Mouse (Mus musculus) kidney, adult 11 months (tissue): Measurements from ENCODE around the gene Dnase1l3.
A peak's percentile ranks its signal among the peaks of the same experiment; 100 is the strongest.

Experiments used
- DNase-seq: peaks from one replicate; pipeline ENCODE4 v3.0.0; 2022

The Dnase1l3 gene

DNA sequence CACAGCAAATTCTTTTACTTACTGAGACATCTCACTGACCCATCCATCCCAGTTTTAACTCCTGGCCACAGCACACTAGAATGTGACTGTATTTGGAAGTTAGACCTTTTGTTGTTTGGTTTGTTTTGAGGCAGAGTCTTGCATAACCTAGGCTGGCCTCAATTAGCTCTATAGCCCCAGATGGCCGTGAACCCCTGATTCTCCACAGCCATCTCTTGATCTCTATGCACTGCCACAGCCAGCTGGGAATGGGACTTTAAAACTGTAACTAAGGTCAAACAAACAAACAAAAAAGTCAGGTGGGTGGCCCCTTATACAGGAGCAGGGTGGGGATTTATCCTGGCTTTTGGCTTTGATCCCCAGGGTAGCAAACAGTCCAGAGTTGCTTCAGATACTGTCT, 19.7 kb downstream of the Dnase1l3 start:
- no peak for DNase-seq

DNA sequence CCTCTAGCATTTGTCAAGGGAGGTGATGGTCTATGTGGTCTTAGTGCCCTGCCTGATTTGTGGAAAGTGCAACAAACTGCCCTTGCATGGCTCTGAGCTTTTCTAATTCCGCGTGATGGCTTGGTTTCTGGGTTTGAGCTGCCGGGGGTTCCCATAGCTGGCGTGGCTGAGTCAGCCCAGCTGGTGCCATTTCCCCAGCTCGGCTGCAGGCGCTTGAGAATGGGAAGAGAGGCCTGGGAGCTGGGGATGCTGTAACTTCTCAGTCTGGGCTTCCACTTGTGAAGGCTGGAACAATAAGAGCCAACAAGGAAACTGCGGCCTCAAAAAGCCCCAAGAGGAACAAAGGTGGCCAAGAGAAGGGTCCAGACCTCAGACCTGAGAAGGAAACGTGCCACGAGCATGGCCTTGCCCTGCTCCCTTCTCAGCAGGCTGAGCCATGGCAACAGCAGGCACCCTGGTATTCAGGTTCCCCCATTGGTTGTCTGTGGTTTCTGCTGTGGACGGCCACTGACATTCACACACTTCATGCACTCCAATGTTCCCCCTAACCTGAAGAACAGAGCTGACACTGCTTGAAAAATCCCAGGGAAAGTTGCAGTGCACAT, 22.4 kb downstream of the Dnase1l3 start:
- no peak for DNase-seq

DNA sequence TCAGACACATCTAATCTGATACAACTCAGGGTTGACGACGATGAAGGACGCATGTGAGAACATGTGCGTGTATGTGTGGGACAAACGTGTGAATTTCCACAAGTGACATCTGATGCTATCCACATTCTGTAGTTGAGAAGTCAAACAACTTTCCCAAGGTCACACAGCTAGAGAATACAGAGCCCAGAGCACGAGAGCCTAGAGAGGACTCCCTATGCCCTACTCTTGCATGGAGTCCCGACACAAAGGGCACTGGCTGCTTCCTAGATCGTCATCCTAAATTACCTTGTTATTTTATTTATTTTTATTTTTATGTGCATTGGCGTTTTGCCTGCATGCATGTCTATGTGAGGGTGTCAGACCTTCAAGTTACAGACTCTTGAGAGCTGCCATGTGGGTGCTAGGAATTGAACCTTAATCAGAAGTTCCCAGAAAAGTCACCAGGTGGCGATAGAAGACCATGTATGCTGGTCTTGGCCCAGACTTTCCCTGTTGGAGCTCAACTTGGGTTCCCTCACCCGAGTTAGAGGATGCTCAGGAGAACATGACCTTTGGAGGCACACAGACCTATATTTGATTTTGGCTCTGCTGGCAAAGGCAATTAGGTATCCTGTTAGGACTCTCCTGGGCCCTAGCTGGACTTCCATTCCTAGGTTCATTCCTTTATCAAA, 30.0 kb downstream of the Dnase1l3 start:
- peak; percentile 44 for DNase-seq

DNA sequence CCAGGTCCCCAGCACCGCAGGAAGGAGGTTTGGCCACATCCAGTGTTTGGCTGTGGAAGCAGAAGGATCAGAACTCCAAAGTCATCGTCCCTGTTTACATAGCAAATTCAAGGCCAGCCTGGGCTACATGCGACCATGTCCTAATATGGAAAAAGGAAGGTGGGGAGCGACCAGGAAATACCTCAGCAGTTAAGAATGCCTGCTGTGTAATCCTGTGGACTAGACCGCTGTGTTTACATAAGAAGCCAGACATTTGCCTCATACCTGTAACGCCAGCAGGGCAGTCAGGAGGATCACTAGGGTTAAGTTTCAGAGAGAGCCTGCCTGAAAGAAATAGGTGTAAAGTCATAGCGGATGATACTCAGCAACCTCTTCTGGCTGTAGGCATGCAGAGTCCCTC, 31.2 kb downstream of the Dnase1l3 start:
- DNase-seq, result no peak

DNA sequence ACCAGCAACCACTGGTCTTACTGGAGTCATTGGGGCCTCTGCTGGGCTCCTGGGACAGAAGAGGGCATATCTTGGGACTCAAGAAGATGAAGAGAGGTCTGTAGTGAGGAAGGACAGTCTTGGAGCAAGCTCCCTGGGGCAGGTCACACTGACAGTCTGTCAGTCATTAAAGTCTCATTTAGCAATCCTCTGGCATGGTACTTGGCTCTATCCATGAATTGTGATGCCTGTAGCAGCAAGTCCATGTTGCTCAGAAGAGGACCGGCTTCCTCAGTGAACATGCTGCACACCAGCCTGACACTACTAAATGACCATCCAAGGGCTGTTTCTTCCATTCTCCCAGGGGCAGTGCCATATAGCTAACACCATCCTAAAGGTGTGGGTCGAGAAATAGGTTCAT, 31.7 kb downstream of the Dnase1l3 start:
- DNase-seq, result no peak

DNA sequence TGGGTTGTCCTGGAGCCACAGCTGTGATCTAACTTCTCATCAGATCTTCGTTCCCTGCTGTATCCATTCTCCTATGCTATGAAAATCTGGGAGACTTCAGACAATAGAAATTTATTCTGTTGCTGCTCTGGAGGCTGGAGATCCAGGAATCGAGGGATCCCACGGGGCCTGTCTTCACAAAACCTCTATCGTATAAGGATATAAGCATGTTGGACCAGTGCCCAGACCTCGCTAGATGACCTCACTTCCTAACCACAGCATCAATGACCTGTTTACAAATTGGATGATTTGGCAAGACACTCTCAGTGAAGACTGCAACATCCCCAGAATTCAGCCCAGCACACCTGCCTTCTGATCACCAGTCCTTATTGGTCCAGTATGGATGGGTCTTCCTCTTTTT, 32.7 kb downstream of the Dnase1l3 start:
- no peak for DNase-seq

DNA sequence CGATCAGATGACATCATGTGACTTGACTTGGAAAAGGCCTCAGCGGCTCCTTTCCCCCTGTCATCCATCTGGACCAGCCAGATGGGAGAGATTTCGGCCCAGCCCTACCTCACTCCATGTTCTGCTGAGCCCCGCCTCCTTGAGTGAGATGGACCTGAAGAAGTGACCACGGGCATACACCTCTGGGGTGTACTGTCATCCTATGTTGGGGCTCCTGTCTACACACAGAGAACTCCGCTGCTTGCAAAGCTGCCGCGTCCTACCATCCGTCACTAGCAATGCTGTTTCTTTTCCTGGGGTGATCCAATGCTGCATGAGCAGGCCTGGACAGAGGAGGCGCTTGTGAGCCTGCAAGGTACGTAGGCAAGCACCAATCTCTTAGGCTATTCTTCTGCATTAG, 33.8 kb downstream of the Dnase1l3 start:
- DNase-seq, result no peak

DNA sequence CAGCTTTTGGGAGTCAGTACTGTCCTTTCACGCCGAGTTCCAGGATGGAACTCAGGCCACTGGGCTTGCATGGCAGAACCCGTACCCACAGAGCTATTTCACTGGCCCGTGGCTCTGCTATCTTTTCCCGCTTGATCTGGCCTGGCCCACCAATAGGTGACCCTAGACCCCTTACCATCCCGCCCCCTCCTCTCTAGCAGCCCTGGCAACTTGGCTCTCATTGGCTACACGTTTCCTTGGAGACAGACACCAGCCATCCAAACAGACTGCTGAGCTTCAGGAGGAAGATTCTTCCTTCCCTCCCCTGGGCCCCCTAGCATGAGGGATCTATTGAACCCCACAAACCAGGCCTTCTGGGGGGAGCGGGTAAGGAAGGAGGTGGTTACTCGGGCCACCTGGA, 37.3 kb downstream of the Dnase1l3 start, which contains the start of gene Gm45521:
TSS of gene Gm45521 (plus strand) at position 240 of the 400 bp plus-strand sequence.
- no peak for DNase-seq

DNA sequence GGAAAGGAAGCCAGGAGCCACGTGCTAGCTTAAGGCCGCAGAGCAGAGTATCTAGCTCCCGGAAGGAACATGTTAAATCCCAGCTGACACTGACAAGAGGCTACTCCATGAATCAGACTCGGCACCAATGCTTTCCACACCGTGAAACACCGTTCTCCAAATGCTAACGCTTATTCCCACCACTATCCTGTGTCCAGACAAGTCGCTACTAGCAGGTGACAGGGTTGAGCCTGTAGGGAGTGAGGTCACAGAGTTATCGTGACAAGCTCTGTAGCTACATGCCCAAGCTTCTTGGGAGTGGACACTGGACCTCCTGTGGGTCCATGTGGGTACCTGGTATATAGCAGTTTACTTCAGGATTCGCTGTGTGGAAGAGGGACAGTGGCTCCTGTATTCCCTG, 37.9 kb downstream of the Dnase1l3 start:
- DNase-seq, result no peak

DNA sequence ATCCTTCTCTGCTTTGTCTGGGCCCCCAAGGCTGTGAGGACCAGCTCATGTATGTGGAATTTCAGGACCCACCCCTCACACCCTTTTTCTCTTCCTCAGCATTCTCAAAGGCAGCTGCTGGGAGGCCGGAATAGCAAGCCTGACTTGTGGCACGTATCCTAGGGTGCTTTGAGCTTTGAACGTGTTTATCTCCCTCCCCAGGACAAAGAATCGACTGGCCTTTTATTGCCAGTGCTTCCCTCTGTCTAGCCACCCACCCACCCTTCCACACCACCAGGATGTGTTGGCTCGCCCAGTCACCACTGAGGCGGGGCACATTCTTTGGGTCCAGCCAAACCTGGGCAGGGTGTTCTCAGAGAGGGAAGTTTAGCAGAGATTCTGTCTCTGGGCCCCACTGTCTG, 40.3 kb downstream of the Dnase1l3 start:
- DNase-seq, result no peak

DNA sequence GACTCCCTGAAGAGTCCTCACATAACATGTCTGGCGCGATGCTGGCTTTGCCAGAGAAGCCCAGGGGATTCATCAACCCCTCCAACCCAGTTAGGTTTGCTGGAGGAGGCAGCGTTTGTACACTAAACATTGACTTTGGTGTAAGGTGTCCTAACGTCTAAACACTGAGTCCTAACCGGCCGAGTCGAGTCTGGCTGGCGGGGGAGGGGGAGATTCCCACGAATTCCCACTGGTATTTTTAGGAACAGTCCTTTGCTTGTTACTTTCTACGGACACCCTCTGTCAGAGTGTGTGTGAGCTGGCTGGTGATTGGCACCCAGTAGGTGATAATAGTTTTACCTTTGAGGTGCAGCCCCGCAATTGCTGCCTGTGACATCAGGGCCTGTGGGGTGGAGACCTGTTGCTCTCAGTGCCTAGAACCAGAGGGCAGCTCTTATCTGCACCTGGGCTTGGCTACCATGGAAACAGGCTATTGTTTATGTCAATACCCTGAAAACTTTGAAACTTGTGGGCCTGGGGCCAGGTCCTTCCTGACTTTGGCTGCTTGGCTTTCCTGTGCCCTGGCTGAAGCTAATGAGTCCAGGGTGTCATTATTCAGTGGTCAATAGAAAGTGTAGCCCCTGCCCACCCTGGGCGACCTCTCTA, 41.6 kb downstream of the Dnase1l3 start:
- peak; percentile 55 for DNase-seq

DNA sequence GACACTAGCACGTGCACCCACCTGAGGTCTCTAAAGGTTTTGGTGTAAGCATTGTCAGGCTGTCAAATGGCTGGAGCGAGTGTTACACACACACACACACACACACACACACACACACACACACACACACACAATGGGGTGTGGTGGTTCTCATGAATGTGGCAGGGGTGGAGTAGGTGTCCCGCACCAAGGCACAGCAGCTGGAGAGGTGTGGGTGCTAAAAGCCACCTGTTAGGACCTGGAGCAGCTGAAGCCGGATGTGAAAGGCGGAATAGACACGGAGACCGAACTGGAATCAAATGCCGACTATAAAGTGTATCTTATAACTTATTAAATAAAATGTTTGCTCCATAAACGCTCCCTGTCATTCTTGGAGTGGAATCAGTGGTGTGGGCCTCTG, 43.1 kb downstream of the Dnase1l3 start:
- DNase-seq, result no peak

DNA sequence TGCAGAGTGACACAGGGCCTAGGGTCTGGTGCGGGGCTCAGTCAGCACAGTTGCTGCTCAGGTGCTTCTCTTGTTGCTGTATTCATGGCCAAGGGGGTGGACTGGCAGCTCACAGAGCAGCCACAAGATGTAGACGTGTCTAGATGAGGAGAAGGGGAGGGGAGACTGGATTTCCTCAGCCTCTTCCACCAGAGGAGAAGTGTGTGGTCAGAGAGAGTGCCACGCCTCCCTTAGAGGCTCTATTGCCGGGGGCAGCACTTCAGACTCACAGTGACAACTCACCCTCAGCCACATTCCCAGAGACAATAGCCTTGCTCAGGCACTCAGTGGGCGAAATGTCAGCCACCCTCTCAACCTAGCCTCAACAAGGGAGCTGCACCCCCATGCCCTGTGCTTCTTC, 49.1 kb downstream of the Dnase1l3 start:
- DNase-seq, result no peak

DNA sequence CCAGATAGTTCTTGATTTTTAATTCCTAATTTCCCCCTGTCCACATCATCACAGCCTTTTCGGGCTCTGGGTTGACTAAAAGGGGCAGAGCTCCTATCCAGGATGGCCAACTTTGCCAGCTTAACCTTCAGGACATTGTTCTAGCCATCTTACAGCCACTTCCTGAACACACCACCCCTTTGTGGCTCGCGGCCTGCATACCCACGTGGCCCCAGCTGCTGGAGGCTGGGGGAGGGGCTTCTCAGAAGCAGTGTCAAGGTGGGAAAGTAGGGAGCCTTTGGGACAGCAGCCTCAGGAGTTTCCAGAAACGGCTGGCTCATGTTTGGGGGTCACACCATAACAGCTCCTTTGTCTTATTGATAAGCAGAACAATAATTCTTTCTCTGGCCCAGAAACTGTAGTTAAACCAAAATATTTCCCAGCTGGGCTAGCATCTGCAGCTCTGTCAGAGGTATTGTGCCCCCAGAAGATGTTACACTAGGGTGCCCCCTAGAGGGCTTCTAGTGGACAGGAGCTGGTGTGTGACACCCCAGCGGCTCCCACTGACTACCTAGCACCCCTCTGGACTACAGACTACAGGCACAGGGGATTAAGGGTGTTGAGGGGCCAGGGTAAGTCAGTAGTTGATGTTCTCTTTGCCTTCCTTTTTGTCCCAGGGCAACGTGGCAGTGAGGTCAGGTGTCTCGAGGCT, 49.9 kb downstream of the Dnase1l3 start:
- DNase-seq, result no peak

DNA sequence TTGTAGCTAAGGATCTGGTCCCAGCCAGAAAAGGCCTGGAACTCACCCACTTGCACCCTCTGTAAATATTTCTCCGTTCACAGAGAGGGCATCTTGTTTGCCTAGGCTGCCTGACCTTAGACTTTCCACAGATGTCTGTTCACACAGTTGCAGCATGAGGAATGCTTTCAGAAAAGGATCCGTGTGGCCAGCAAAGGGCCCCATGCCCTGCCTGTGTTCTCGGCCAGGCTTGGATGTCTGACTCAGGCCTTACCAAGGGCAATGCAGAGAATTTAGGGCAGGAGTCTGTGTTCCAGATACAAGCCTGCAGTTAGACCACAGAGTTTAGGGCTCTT, 50.6 kb downstream of the Dnase1l3 start:
- no peak for DNase-seq

DNA sequence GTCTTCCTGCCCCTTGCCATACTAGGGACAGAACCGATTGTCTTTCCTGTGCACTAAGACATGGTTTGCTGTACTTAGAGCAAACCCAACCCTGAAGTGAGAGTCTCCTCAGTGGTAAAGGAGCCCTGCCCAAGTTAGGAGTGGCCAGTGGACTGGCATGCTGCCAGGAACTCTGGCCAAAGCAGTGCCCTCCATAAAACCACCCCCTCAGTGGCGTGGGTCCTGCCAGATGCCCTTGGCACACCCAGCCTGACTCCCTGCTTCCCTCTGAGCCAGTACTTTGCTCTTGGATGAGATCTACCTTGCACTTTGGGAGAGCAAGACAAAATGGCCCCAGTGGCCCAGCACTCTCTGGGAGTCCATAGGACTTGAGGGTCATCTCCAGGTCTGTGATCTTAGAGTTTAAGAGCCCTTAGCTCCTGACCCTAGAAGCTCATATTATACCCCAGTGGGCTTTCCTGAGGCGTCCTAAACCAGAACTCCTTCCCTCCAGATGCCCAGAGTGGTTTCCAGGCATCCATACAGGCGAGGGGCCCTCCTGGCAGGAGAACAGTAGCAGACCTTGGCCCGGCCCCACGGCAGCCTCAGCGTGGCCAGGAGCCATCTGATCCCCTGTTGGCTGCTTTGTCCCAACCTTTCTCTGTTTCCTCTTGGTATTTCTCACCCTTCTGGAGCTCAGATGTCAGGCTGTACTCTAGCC, 51.1 kb downstream of the Dnase1l3 start:
- DNase-seq, result peak; percentile 89

DNA sequence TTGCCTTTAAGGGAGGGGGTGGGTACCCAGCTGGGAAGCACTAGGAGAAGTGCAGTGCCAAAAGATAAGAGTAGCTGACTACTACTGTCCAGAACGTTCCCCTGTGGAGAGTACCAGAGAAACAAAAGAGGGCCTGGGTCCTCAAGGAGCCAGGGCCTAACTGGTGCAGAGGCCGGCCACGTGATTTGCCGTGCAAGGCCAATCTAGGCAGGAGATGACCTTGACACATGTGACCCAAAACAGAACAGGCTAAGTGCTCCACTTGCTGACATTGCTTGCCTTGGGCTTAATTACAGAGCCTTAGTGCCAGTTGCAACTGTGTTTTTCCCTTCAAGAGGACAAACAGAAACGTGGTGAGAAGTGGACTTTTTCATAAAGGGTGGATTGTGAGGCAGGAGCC, 53.0 kb downstream of the Dnase1l3 start:
- DNase-seq, result peak; percentile 37

DNA sequence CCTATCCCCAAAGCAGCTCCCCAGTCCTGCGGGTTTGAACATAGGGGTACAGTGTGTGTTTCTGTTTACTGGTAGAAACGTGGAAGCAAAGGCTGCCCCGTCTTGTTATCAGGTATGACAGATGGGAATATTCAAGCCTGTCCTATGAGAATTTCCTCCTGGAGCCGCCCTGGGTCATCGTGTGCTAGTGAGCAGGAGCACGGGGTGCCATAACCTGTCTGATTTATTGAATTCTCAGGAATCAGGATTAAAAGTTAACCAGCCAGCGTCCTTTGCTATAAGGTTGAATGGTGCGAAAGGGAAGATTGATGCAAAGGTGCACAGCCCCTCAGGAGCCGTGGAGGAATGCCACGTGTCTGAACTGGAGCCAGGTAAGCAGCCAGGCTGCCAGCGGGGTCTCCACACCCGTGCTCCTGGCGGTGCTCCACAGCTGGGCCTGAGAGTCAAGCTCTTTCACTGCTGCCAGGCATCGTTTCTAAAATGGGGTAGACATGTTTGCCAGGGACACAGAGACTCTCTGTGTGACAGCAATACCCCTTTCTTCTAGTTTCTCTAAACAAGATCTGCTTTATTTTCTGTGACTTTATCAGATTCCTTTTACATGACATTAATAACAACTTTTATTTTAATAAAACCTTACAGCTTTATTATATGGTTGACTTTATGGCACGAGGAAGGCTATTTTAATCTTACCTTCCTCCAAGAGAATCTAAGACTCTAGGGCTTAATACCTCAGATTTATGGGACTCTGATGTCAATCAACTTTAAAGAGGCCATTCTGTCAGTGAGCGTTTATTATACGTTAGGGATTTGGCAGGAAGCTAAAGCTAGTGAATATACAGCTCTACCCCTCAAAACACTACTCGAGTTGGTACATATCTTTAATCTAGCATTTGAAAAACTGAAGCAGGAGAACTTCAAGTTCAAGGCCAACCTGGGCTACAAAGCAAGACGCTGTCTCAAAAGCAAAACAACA, 55.3 kb downstream of the Dnase1l3 start:
- peak; percentile 41 for DNase-seq

DNA sequence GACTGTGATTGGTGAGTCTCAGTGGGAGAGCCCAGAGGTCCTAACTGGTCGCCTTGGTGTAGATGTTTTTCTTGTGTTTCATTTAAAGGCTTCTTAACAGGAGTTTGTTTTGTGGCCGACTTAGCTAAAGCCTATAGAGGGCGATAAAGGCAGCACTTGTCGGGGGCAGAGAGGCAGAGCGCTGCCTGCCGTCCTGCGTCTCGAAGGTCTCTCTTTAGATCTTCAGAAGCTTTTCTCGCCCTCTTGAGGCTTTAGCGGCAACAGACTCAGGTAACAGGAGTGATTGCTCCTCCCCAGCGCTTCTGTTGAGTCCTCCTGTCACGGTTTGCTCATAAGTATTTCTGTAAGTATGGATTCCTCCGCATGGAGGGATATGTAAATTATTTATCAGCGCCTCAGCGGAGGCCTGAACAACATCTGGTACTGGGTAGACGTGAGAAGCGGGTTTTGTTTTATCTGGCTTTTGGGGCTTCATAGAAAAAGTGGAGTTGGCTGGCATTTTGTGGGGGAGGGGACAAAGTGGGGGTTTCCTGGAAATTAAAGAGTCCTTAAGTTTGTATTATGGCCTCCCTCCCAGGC, 57.2 kb downstream of the Dnase1l3 start:
- DNase-seq, result no peak

DNA sequence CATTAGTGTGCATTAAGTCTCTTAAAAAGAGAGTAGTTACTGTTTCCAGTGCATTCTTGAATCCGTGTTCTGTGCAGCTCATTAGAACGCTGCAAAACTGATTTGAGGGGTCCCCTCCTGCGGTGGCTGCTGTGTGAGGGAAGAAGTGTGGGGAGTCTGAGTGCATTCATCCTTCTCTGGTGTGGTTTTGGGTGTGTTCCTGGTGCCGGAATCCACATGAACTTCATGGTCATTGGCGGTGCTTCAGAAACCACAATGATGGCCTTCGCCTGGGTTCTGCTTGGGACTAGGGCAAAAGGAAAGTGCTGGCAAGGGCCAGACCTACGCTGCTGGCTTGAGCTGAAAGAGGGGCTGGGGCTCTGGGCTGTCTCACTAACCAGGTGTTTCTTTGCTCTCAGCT, 60.2 kb downstream of the Dnase1l3 start:
- DNase-seq, result no peak

DNA sequence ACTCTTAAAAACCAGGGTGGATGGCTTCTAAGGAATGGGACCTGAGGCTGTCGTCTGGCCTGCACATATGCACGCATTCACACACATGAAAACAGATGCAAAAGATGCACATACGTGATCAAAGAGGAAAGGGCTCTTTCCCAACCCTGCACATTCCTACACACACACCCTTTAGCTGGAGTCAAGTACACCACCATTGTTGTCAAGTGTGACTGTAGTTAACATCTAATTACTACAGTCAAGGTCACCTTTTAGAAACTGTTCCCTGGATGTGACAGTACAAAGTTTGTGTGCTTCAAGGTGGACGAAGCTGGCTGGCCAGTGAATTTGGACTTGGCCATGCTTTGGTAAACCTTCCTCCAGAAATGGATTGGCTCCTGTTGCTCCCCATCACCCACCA, 62.2 kb downstream of the Dnase1l3 start:
- no peak for DNase-seq

DNA sequence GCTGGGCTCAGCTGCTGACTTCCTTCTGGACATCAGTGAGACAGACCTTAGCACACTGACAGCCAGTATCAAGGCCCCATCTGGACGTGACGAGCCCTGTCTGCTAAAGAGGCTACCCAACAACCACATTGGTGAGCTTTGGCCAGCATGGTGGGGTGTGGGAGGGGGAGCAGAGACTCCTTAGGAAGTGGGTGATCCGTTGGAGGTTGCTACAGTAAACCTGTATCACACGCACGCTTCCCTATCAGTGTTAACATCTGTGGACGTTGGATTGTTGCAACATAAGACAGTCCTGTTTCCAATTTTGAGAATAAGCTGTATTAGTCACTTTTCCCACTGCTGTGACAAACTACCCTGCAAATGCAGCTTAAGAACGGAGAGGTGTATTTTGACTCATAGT, 65.3 kb downstream of the Dnase1l3 start:
- DNase-seq, result no peak
